In the genomic region with DNA sequence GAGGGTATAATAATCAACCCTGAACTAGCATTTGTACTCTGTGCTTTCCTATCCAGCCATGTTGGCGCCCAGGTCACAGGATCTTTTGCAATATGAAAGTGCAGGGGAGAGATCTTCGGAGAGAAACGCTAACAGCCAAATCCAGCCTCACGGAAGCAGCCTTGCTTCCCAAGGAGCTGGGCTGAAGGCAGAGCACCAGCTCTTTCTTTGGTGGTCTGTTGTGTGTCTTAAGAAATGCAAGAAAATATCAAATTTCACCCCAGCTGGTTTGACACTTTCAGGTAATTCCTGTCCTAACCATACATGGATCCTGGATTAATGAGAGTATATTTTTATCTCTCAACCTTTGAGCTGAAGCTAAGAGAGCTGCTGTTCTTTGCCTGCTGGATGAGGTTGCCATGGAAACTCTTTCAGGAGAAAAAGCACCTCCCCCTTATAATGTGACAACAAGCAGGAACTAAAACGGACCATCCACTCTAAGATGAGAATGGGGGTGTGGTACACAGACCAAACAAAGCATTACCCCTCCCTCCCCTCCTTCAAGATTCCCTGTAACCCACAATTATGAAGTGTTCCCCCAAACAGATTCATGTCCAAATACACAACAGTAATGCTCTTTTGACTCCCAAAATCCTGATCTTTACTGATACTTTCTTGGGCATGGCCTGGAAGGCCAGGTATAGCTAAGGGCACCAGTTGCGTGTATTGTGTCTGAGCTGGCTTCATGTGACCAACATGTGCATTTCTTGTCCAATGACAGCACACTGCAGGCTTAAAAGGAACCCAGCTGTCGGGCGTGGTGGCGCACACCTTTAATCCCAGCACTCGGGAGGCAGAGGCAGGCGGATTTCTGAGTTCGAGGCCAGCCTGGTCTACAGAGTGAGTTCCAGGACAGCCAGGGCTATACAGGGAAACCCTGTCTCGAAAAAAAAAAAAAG, we compare ENCODE assay signal across 8 mouse cellular contexts. TPM values are rescaled to one million over a fixed set of nuclear protein-coding genes. Genes with fewer than 3 reads are reported as not detected.
A peak's percentile ranks its signal among the peaks of the same experiment; 100 is the strongest.
DNase-seq lines count a peak whose midpoint lies in the region; ATAC-seq and TF ChIP-seq lines count a peak whose summit lies in the region.

No protein-coding gene starts in this region.

- H3K9ac ChIP-seq in ES-Bruce4 (ENCODE audit: low read depth, poor library complexity, severe bottlenecking): peak overlapping the region; percentile 17
- peak overlapping the region; percentile 67 for H3K9ac ChIP-seq in forebrain, embryonic 14.5 days (ENCODE audit: low read length)
- H3K9ac ChIP-seq in neural tube, embryonic 13.5 days: peak overlapping the region; percentile 71

- H3K9me3 ChIP-seq in ES-Bruce4 (replicated peaks; ENCODE audit: control insufficient read depth, insufficient read depth, low read length, poor library complexity, severe bottlenecking): no peaks in the 10 kb centered on the region
- H3K9me3 ChIP-seq in forebrain, embryonic 14.5 days (replicated peaks; ENCODE audit: control insufficient read depth, low read length): no peaks in the 10 kb centered on the region
- no peaks in the 10 kb centered on the region for H3K9me3 ChIP-seq in limb, embryonic 10.5 days (replicated peaks)
- H3K9me3 ChIP-seq in neural tube, embryonic 13.5 days: no peaks in the 10 kb centered on the region

- H3K27ac ChIP-seq in ES-Bruce4 (ENCODE audit: insufficient read depth, low read length): peak overlapping the region; percentile 99
- H3K27ac ChIP-seq in forebrain, embryonic 14.5 days (ENCODE audit: low read depth, low read length): peak overlapping the region; percentile 81
- H3K27ac ChIP-seq in limb, embryonic 10.5 days: peak overlapping the region; percentile 56; the same call in 1 of the 2 replicates
- H3K27ac ChIP-seq in neural tube, embryonic 13.5 days (replicated peaks): peak overlapping the region; percentile 93

- peak; percentile 82 for ATAC-seq in forebrain, embryonic 14.5 days
- peak; percentile 85 for ATAC-seq in neural tube, embryonic 13.5 days (ENCODE audit: low read depth)
- ATAC-seq in erythroblast, adult 5-6 weeks (replicated peaks; ENCODE audit: low FRiP score, poor library complexity, severe bottlenecking): no peak

- H3K4me3 ChIP-seq in ES-Bruce4 (ENCODE audit: low read depth, low read length): peak overlapping the region; percentile 60
- H3K4me3 ChIP-seq in forebrain, embryonic 14.5 days (ENCODE audit: low read depth, low read length): peak overlapping the region; percentile 39
- H3K4me3 ChIP-seq in limb, embryonic 10.5 days: peak overlapping the region; percentile 53
- H3K4me3 ChIP-seq in neural tube, embryonic 13.5 days: peak overlapping the region; percentile 42

- no peaks in the 10 kb centered on the region for H3K4me1 ChIP-seq in ES-Bruce4 (ENCODE audit: control insufficient read depth, insufficient read depth, low read length)
- H3K4me1 ChIP-seq in forebrain, embryonic 14.5 days (ENCODE audit: control insufficient read depth, insufficient read depth, low read length): peaks cover 10% of the 10 kb centered on the region; the same call in 1 of the 2 replicates
- peaks cover 10% of the 10 kb centered on the region for H3K4me1 ChIP-seq in limb, embryonic 10.5 days
- peaks cover 34% of the 10 kb centered on the region for H3K4me1 ChIP-seq in neural tube, embryonic 13.5 days (replicated peaks)

- peak; percentile 12 for DNase-seq in adrenal gland, postnatal 10 days
- peak; percentile 90 for DNase-seq in forebrain, embryonic 14.5 days (ENCODE audit: low spot score)
- DNase-seq in kidney, adult 9 months: peak; percentile 20
- DNase-seq in limb, embryonic 10.5 days (ENCODE audit: low spot score): peak; percentile 42
- no peak for DNase-seq in ovary, postnatal 10 days (ENCODE audit: low spot score)

- no peak for TF ChIP-seq POLR2A in ES-Bruce4 (IDR thresholded peaks at IDR 0.05; ENCODE audit: insufficient read depth, low read length)

- 54% methylated on average over 13 of the region's 13 CpGs for WGBS in forebrain, embryonic 14.5 days
- 59% methylated on average over 13 of the region's 13 CpGs for whole genome bisulfite sequencing in limb, embryonic 10.5 days
- WGBS in neural tube, embryonic 13.5 days: 53% methylated on average over 13 of the region's 13 CpGs

- H3K27me3 ChIP-seq in ES-Bruce4 (ENCODE audit: control insufficient read depth, insufficient read depth, low read length, poor library complexity, severe bottlenecking): no peaks in the 10 kb centered on the region
- H3K27me3 ChIP-seq in forebrain, embryonic 14.5 days (replicated peaks; ENCODE audit: control insufficient read depth, insufficient read depth, low read length): no peaks in the 10 kb centered on the region
- H3K27me3 ChIP-seq in limb, embryonic 10.5 days (ENCODE audit: low read depth, poor library complexity, severe bottlenecking): peaks cover 26% of the 10 kb centered on the region
- no peaks in the 10 kb centered on the region for H3K27me3 ChIP-seq in neural tube, embryonic 13.5 days

- TF ChIP-seq EP300 in ES-Bruce4 (IDR thresholded peaks at IDR 0.05; ENCODE audit: insufficient read depth, low read depth, low read length): no peak

- peak overlapping the region; percentile 57 for H3K4me2 ChIP-seq in forebrain, embryonic 14.5 days (ENCODE audit: low read length)
- H3K4me2 ChIP-seq in neural tube, embryonic 13.5 days: peak overlapping the region; percentile 64

- H3K36me3 ChIP-seq in ES-Bruce4 (ENCODE audit: control insufficient read depth, insufficient read depth, low read length, poor library complexity, severe bottlenecking): no peaks in the 10 kb centered on the region
- no peaks in the 10 kb centered on the region for H3K36me3 ChIP-seq in forebrain, embryonic 14.5 days (ENCODE audit: control insufficient read depth, insufficient read depth, low read length)
- H3K36me3 ChIP-seq in limb, embryonic 10.5 days: no peaks in the 10 kb centered on the region
- H3K36me3 ChIP-seq in neural tube, embryonic 13.5 days: no peaks in the 10 kb centered on the region

- TF ChIP-seq CTCF in ES-Bruce4 (IDR thresholded peaks at IDR 0.05; ENCODE audit: low read depth, low read length): no peak

RNA-seq across cellular contexts. Expression of a gene that starts 26.8 kb away (rescaled TPM):
- polyA plus RNA-seq in ES-Bruce4 (2011; ENCODE audit: insufficient read depth, insufficient read length, low read depth, missing spikeins): 7.2 and 9.9 TPM in 2 replicates
- total RNA-seq in adrenal gland, postnatal 10 days (2021): 10 to 100 TPM in 1 of 2 experiments, 1 to 10 TPM in 1; 5.6 to 11.8 TPM
- 88.6 and 107 TPM in 2 replicates for polyA plus RNA-seq in forebrain, embryonic 14.5 days (2014; fragmentation: Nextera tagmentation; extraction: Ambion mirVana)
- 0.08 and 0.15 TPM in 2 replicates for polyA plus RNA-seq in limb, embryonic 10.5 days (2016; fragmentation: Nextera tagmentation; extraction: Ambion mirVana)
- 115 and 121 TPM in 2 replicates for polyA plus RNA-seq in neural tube, embryonic 13.5 days (2015; fragmentation: Nextera tagmentation; extraction: Ambion mirVana)
- not detected in 2 replicates for total RNA-seq in erythroblast, adult 5-6 weeks (2015; ENCODE audit: low replicate concordance)
- not detected in 2 replicates for total RNA-seq in erythroblast, adult 5-6 weeks (2017; ENCODE audit: low replicate concordance)

RNA-seq across cellular contexts. Expression of a gene that starts 50.1 kb away (rescaled TPM):
- 2.5 and 2.6 TPM in 2 replicates for polyA plus RNA-seq in ES-Bruce4 (2011; ENCODE audit: insufficient read depth, insufficient read length, low read depth, missing spikeins)
- total RNA-seq in adrenal gland, postnatal 10 days (2021): 1 to 10 TPM; 4.3 to 4.5 TPM
- polyA plus RNA-seq in forebrain, embryonic 14.5 days (2014; fragmentation: Nextera tagmentation; extraction: Ambion mirVana): 8.5 and 12.0 TPM in 2 replicates
- 7.5 and 8.4 TPM in 2 replicates for polyA plus RNA-seq in limb, embryonic 10.5 days (2016; fragmentation: Nextera tagmentation; extraction: Ambion mirVana)
- 8.2 and 9.2 TPM in 2 replicates for polyA plus RNA-seq in neural tube, embryonic 13.5 days (2015; fragmentation: Nextera tagmentation; extraction: Ambion mirVana)
- not detected in 2 replicates for total RNA-seq in erythroblast, adult 5-6 weeks (2015; ENCODE audit: low replicate concordance)
- total RNA-seq in erythroblast, adult 5-6 weeks (2017; ENCODE audit: low replicate concordance): 0.42 TPM in 1 of 2 replicates, not detected in the other

Comparison
In these comparisons a context has a peak if more than half of its experiments do, and no peak if none do; other contexts are left out.
1. H3K9ac ChIP-seq: peak in every context shown above with its lines; median percentile 71 in neural tube, embryonic 13.5 days; 67 in forebrain, embryonic 14.5 days; 17 in ES-Bruce4.